Mouse (Mus musculus): ENCODE data around the gene Nup210. TPM values are rescaled to one million over a fixed set of nuclear protein-coding genes. Genes with fewer than 3 reads are reported as not detected.
A peak's percentile ranks its signal among the peaks of the same experiment; 100 is the strongest.

Nup210 gene
- polyA plus RNA-seq (2015; fragmentation: Nextera tagmentation; extraction: Ambion mirVana) = 2.8 TPM in 2 replicates

DNA sequence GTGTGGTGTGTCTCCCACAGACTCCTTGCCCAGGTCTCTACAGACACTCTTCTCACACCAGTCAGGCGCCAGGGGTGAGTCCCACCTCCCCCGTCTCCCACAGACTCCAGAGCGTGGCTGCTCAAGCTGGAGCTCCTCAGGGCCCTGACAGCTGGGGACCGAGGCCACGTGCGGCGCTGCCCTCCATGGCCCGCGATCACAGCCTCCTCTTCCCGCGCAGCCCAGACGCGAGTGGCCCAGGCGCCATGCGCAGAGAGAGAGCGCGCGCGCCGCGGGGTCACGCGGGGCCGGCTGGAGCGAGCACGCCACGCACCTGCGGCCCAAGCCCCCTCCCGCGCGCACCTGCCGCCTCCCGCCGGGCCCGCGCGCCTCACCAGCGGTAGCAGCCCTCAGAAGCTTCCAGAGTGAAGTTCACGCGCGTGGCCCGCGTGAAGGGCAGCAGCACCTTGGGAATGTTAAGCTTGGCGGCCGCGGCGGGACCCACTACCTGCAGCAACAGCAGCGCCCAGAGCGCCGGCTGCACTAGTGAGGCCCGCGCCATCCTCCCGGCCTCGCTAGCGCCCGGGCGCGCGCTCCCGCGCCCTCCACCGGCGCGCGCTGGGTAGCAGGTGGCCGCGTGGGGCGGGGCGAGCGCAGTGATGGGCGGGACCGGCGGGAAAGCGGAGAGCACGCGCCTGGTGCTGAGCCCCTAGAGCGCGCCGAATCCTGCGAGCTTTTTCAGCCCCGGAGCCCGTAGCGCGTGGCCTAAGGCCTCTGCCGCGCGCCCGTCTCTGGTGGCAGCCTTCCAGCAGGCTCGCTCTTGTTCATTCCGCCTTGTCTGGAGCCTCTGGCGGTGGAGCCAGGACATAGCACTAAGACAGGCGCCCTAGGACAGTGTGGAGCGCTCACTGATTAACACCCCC lies at the start of gene Nup210:
Gene Nup210, minus strand, starts transcription at position 586 of the 902 bp plus-strand sequence.
- H3K36me3 ChIP-seq (ENCODE audit: control insufficient read depth, insufficient read depth) = no peaks in the 10 kb centered on the region
- H3K27me3 ChIP-seq (replicated peaks; ENCODE audit: control insufficient read depth, insufficient read depth, low read length) = no peaks in the 10 kb centered on the region
- peak; percentile 95 for ATAC-seq
- TF ChIP-seq CTCF (IDR thresholded peaks at IDR 0.05; ENCODE audit: low read depth) = peak; percentile 79
- H3K4me2 ChIP-seq (replicated peaks; ENCODE audit: low read depth) = peak within 1 kb of the TSS; percentile 99
- H3K9ac ChIP-seq (ENCODE audit: low read depth, low read length) = peak within 1 kb of the TSS; percentile 57
- no peak within 1 kb of the TSS for H3K27ac ChIP-seq (ENCODE audit: low read depth, low read length)
- WGBS = under 1% methylated on average over 90 of the region's 93 CpGs
- H3K4me3 ChIP-seq (ENCODE audit: low read depth, low read length) = peak within 1 kb of the TSS; percentile 59
- H3K4me1 ChIP-seq (replicated peaks; ENCODE audit: control insufficient read depth, insufficient read depth, low read length) = 0 out of 2 replicates have a peak, but pooled peaks cover 3% of the 10 kb centered on the region
- H3K9me3 ChIP-seq (ENCODE audit: control insufficient read depth) = no peaks in the 10 kb centered on the region

DNA sequence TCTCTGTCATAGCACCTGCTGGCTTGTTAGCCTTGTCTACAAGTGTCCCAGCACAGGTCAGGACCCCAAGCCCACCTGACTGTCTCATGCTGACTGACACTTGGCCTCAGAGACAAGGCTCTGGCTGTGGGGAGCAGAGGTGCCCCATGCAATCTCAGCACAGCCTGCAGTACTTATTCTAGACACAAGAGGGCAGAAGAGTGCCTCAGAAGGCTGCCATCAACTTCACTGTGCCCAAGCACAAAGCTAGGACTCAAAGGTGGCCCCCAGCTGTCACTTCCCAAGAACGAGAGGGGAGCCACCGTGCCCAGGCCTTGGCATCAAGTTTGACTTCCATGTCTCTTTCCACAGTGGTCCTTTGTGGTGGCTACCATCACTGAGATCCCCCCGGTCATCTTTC lies 48.6 kb upstream of the Nup210 start:
- WGBS = 35% methylated on average over 3 of the region's 3 CpGs
- no peak for ATAC-seq
- TF ChIP-seq CTCF (IDR thresholded peaks at IDR 0.05; ENCODE audit: low read depth) = peak; percentile 95
- H3K27ac ChIP-seq (ENCODE audit: low read depth, low read length) = no peak overlapping the region
- no peaks in the 10 kb centered on the region for H3K27me3 ChIP-seq (replicated peaks; ENCODE audit: control insufficient read depth, insufficient read depth, low read length)
- H3K36me3 ChIP-seq (ENCODE audit: control insufficient read depth, insufficient read depth) = peaks cover 14% of the 10 kb centered on the region
- H3K4me1 ChIP-seq (replicated peaks; ENCODE audit: control insufficient read depth, insufficient read depth, low read length) = no peaks in the 10 kb centered on the region
- no peak overlapping the region for H3K9ac ChIP-seq (ENCODE audit: low read depth, low read length)
- H3K4me2 ChIP-seq (replicated peaks; ENCODE audit: low read depth) = no peak overlapping the region
- H3K4me3 ChIP-seq (ENCODE audit: low read depth, low read length) = no peak overlapping the region
- H3K9me3 ChIP-seq (ENCODE audit: control insufficient read depth) = no peaks in the 10 kb centered on the region

DNA sequence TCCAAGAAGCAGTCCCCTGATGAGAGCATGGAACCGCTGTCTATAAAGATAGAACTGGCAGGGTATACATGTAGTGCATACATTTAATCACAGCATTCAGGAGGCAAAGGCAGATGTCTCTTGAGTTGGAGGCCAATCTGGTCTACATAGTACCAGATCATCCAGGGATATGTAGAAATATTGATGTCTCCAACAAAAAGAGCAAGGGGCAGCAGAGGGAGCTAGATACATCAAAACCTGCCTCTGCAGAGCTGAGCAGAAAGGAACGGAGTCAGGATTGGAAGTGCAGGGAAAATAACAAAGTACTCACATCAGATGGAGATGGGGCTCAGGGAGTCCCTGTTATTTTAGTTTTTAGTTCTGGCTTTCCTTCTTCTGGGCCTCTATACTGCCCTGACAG lies 48.0 kb upstream of the Nup210 start:
- no peak for ATAC-seq
- H3K4me3 ChIP-seq (ENCODE audit: low read depth, low read length) = no peak overlapping the region
- no peak overlapping the region for H3K4me2 ChIP-seq (replicated peaks; ENCODE audit: low read depth)
- H3K27me3 ChIP-seq (replicated peaks; ENCODE audit: control insufficient read depth, insufficient read depth, low read length) = no peaks in the 10 kb centered on the region
- peaks cover 10% of the 10 kb centered on the region; the same call in 1 of the 2 replicates for H3K36me3 ChIP-seq (ENCODE audit: control insufficient read depth, insufficient read depth)
- 82% methylated on average over 2 of the region's 2 CpGs for WGBS
- no peaks in the 10 kb centered on the region for H3K9me3 ChIP-seq (ENCODE audit: control insufficient read depth)
- no peaks in the 10 kb centered on the region for H3K4me1 ChIP-seq (replicated peaks; ENCODE audit: control insufficient read depth, insufficient read depth, low read length)
- TF ChIP-seq CTCF (IDR thresholded peaks at IDR 0.05; ENCODE audit: low read depth) = no peak
- H3K27ac ChIP-seq (ENCODE audit: low read depth, low read length) = no peak overlapping the region
- H3K9ac ChIP-seq (ENCODE audit: low read depth, low read length) = no peak overlapping the region

DNA sequence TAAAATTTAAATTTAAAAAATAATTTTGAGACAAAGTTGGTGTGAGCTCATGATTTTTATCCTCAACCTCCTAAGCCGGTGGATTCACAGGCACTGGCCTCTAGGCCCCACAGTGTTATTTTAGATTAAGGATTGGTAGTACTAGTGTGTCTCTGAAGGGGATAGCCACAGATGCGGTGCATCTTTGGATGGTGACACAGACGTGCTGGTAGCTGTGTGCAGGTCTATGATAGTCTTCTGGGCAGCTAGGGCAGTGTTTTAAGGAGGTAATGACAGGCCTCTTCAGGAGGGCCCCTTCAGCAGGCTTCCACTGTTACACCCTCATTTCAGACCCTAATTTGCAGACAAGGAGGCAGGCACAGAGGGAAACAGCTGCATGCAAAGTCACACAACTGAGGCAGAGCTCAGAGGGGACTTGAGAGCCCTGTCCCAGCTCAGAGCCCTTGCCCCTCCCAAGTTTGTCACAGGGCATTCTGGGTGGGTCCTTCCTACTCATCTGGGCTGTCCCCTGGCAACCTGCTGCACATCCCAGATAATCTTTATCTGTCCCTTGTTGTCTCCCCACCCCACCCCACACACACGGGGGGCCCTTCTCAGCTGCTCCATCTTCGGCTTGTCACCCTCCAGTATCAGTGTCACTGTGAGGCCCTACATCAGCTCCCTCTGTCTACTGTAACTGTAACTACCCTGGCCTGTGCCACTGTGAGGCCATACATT lies 46.7 kb upstream of the Nup210 start:
- TF ChIP-seq CTCF (IDR thresholded peaks at IDR 0.05; ENCODE audit: low read depth) = no peak
- H3K36me3 ChIP-seq (ENCODE audit: control insufficient read depth, insufficient read depth) = no peaks in the 10 kb centered on the region; the same call in 1 of the 2 replicates
- no peak overlapping the region for H3K4me3 ChIP-seq (ENCODE audit: low read depth, low read length)
- no peak for ATAC-seq
- no peaks in the 10 kb centered on the region for H3K9me3 ChIP-seq (ENCODE audit: control insufficient read depth)
- H3K27me3 ChIP-seq (replicated peaks; ENCODE audit: control insufficient read depth, insufficient read depth, low read length) = no peaks in the 10 kb centered on the region
- no peaks in the 10 kb centered on the region for H3K4me1 ChIP-seq (replicated peaks; ENCODE audit: control insufficient read depth, insufficient read depth, low read length)
- H3K9ac ChIP-seq (ENCODE audit: low read depth, low read length) = no peak overlapping the region
- no peak overlapping the region for H3K4me2 ChIP-seq (replicated peaks; ENCODE audit: low read depth)
- 81% methylated on average over 5 of the region's 5 CpGs for WGBS
- no peak overlapping the region for H3K27ac ChIP-seq (ENCODE audit: low read depth, low read length)

DNA sequence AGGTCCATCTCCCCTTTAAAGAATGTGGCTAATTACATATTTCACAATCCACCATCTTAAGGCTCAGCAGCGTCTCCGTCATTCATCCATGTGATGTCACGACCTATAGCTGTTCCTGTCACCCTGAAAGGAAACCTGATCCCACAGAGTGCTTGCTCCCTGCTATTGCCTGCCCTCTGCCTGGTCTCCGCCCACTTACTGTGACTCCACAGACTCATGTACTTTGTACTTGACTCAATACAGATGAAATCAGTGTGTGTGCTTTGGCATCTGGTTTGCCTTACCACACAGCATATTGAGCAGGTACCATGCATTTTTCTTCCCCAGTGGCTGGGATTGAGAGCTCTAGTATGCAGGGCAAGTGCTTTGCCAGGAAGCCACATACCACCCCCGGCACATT lies 45.7 kb upstream of the Nup210 start:
- H3K4me1 ChIP-seq (replicated peaks; ENCODE audit: control insufficient read depth, insufficient read depth, low read length) = no peaks in the 10 kb centered on the region
- no peak overlapping the region for H3K4me3 ChIP-seq (ENCODE audit: low read depth, low read length)
- ATAC-seq = peak; percentile 65
- WGBS = 70% methylated on average over 5 of the region's 5 CpGs
- no peak overlapping the region for H3K9ac ChIP-seq (ENCODE audit: low read depth, low read length)
- no peaks in the 10 kb centered on the region for H3K36me3 ChIP-seq (ENCODE audit: control insufficient read depth, insufficient read depth)
- H3K27me3 ChIP-seq (replicated peaks; ENCODE audit: control insufficient read depth, insufficient read depth, low read length) = no peaks in the 10 kb centered on the region
- TF ChIP-seq CTCF (IDR thresholded peaks at IDR 0.05; ENCODE audit: low read depth) = no peak
- H3K27ac ChIP-seq (ENCODE audit: low read depth, low read length) = no peak overlapping the region
- H3K9me3 ChIP-seq (ENCODE audit: control insufficient read depth) = no peaks in the 10 kb centered on the region
- H3K4me2 ChIP-seq (replicated peaks; ENCODE audit: low read depth) = no peak overlapping the region

Measured in intestine, postnatal 0 days (tissue).